Mouse (Mus musculus) liver, embryonic 14.5 days (tissue): ENCODE data around the gene Smurf2.

Experiments used
- CTCF ChIP-seq: IDR thresholded peaks from 2 replicates; pipeline ENCODE4 v1.5.1; 2016; ENCODE audit warnings: antibody characterized with exemption, low read depth, control low read depth
- EP300 ChIP-seq: IDR thresholded peaks from 2 replicates; pipeline ENCODE4 v1.6.1; 2016; ENCODE audit warnings: antibody characterized with exemption, low read depth

DNA sequence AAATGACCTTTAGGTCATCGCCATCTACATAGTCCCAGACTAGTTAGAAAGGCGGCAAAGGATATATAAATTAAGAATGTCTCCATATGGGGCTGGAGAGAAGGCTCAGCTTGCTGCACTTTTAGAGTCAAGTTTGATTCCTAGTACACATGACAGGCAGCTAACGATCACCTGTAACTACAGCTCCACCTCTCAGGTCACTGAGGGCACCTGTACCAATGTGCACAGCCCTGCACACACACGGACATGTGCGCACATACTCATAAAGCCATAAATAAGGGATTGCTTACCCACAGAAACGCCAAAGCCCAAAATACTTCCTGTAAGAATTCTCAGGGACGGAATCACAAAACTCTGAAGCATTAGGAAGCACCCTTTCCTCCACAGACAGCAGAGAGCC, 92.4 kb downstream of the Smurf2 start:
- TF ChIP-seq EP300, result no peak
- TF ChIP-seq CTCF, result no peak
